Mouse (Mus musculus): ENCODE measurements around the gene Tnks2.
A peak's percentile ranks its signal among the peaks of the same experiment; 100 is the strongest.
"Not testable (repeated sequence)": the region's sequence is repeated elsewhere in the genome, so short reads cannot be mapped to it uniquely, and the experiment has no call there.

The Tnks2 gene

GRCm38 (mm10) chr19:36827650-36828049 is 6.4 kb upstream of the Tnks2 start:
- DNase-seq: peak; percentile 21

DNA sequence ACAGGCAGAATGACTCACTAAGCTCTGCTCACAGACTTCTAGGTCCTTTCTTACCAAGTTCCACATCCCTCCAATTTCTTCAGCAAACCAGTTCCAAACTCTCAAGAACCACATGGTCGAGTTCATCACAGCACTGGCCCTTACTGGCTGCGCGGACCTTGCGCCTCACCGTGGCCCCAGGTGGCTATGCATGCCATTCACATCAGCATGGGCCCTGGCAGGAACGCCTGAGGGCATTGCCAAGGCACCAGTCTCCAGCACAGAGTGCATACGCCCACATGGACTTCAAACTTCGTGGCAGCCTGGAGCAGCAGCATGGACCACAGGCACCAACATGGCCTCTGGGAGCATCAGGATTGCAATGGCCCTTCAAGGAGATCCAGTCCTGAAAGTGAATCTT is 5.7 kb upstream of the Tnks2 start:
- DNase-seq: peak; percentile 26

GRCm38 (mm10) chr19:36832951-36833787 is 863 bp upstream of the Tnks2 start:
- peak; percentile 78 for DNase-seq

DNA sequence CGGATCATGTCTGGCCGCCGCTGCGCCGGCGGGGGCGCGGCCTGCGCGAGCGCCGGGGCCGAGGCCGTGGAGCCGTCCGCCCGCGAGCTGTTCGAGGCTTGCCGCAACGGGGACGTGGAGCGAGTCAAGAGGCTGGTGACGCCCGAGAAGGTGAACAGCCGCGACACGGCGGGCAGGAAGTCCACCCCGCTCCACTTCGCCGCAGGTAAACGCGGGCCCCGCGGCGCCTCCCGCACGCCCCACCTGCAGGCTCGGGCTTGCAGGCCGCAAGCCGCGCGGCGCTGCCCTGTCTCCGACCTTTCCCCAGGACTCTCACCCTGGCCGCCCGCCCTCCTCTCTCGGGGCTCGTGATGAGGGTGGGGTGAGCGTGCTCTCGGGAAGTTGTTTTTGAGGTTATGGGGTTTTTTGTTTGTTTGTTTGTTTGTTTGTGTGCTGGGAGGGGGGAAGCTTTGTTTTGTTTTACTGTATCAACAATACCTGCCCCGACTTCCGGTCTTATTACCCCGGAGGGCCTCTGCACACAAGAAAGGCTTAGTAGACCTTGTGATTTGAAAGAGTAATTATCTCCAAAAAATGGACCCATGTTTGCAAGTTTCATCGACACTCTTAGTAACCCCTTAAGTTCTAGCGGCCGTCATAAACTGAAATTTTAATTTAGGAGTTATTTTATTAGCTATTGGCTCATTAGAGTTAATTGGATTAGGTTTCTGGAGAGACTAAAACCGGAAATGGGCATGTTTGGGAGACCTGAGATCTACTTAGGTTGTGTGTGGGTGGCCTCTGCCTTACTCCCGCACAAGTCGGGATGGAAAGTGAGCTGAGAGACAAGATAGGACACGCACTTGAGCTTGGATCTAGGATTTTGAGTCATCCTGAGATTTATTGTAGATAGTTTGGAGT is 750 bp downstream of the Tnks2 start:
- DNase-seq: peak; percentile 56

DNA sequence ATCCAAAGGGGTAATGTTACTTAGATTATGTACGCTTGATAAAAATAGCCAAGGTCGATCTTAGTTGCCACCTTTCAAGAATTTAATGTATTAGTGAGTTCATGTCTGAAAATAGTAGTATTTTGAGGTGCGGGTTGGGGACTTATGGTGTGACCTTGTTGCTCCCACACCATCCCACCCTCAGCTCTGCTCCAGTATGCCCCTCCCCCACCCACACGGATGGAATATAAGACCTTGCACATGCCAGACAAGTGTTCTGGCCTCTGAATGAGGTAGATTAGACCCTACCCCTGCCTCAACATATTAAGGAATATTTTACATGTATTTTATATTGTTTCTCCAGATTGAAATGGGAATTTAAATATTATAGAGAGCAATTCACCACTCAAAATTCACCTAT is 2.0 kb downstream of the Tnks2 start:
- no peak for DNase-seq

- DNase-seq: no peak
Observed at GRCm38 (mm10) chr19:36840301-36840700, 6.3 kb downstream of the Tnks2 start.

- no peak for DNase-seq
Observed at GRCm38 (mm10) chr19:36843866-36844265, 9.8 kb downstream of the Tnks2 start.

DNA sequence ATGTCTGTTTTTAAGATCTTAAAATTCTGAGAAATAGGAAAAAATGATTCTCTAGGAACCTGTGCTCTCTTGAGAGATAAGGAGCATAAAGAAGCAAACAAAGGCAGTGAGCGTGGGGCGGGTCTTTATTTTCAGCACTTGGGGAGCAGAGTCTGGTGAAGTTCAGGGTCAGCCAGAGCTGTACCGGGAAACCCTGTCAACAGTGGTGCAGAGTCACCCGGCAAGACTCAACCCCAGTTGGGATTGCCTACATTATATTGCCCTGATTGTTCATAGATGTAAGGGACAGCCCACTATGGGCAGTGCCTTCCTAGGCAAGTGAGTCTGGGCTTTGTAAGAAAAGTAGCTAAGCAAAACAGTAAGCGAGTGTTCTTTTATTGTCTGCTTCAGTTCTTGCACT is 11.9 kb downstream of the Tnks2 start:
- no peak for DNase-seq

GRCm38 (mm10) chr19:36853831-36854230 is 19.8 kb downstream of the Tnks2 start:
- DNase-seq: no peak

DNA sequence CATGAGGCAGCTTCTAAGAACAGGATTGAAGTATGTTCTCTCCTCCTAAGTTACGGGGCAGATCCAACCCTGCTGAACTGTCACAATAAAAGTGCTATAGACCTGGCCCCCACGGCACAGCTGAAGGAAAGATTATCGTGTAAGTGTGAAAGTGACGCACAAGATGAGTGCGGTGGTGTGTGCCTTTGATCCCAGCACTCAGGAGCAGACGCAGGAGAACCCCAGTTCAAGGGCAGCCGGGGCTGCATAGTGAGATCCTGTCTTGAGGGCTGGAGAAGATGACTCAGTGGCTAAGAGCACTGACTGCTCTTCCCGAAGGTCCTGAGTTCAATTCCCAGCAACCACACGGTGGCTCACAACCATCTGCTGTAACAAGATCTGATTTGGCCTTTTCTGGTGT is 23.8 kb downstream of the Tnks2 start:
- no peak for DNase-seq

- no peak for DNase-seq
Observed at GRCm38 (mm10) chr19:36860393-36860792, 26.4 kb downstream of the Tnks2 start.

DNA sequence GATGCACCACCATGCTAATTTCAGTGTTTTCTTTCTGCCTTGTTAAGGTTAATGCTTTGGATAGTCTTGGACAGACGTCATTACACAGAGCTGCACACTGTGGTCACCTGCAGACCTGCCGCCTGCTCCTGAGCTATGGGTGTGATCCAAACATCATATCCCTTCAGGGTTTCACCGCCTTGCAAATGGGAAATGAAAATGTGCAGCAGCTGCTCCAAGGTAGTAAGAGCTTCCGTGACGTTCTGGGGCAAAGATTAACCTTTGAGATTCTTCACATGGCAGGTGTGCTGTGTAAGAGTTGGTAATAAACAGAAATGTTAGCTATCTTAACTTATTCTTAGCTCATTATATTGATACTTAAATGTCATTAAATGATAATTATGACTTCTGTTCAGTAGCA is 31.9 kb downstream of the Tnks2 start:
- peak; percentile 19 for DNase-seq

- peak; percentile 33 for DNase-seq
Observed at GRCm38 (mm10) chr19:36867416-36867815, 33.4 kb downstream of the Tnks2 start.

GRCm38 (mm10) chr19:36868675-36869074 is 34.6 kb downstream of the Tnks2 start:
- DNase-seq: not testable (repeated sequence)

DNA sequence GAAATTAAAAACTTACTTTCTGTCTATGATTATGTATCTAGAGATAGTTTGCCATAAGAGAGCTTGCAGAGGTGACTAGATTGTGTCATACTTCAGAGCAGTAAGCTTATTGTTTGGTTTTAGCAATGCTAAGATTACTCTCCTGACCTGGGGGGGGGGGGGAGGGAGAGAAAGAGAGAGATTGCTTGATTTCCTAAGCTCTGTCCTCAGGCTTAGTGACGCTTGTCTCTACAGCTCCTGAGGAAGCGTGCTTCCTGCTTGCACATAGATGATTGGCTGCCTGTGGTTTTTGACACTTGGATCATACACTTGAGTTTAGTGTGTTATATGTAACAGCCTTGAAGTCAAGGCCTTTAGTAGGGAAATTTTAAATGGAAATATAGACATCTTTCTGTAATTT is 40.6 kb downstream of the Tnks2 start:
- no peak for DNase-seq

DNA sequence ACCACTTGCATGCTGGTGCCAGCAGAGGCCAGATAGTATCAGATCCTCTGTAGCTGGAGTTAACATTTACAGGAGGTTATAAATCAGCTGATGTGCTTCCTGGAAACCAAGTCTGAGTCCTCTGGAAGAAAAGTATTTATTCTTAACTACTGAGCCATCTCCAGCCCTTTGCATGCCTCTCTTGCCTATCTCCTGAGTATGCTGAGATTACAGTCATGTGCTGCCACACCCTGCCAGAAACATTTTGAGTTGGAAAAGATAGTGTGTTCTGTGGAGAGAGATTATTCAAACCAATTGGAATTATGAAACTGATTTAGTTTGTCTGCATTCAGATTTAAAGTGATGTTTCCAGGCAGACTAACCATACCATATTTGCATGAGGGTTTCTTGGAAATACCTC is 43.3 kb downstream of the Tnks2 start:
- DNase-seq: no peak

- DNase-seq: no peak
Observed at GRCm38 (mm10) chr19:36878743-36879495, 44.9 kb downstream of the Tnks2 start.

- DNase-seq: peak; percentile 24
Observed at GRCm38 (mm10) chr19:36883119-36883518, 49.1 kb downstream of the Tnks2 start.

- no peak for DNase-seq
Observed at GRCm38 (mm10) chr19:36886316-36886715, 52.3 kb downstream of the Tnks2 start.

- DNase-seq: no peak
Observed at GRCm38 (mm10) chr19:36887706-36888105, 53.7 kb downstream of the Tnks2 start.

GRCm38 (mm10) chr19:36891746-36892145 is 57.7 kb downstream of the Tnks2 start:
- DNase-seq: no peak

DNA sequence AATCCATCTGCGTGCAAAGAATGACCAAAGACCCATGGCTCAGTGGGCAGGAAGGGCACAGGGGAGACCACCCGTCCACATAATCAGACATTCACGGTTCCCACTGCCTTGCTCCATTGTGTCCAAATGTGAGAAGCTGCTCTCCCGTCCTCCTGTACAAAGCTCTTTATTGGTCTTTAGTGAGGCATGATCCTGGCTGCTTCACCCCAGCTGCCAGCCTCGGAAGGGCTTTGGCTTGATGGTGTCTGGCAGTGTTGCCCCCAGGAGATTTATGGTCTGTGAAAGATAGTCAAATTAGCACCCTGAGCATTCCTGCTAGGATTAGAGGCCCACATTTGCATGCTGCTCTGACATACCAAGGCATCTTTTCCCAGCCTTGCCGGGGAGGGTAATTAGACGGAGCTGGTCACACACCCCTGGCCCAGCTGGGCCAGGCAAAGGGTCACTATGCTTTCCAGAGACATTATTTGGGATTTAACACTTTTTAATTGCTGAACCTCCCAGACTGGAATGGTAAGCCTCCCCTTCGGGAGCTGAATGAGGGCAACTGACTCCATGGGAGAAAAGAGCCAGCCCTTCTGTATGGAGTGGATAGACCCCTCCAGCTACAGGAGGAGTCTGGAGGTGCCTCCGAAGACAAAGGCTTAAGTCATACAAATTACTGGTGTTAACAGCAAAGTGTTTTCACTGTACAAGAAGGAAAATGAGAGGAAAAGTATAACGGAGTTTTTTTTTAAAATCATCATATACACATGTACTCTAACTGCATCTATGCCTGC is 62.9 kb downstream of the Tnks2 start:
- DNase-seq: no peak
